Mouse (Mus musculus) right cerebral cortex, postnatal 10 days (tissue): ENCODE measurements around the gene Ovol1.

Experiments used
- DNase-seq, 2 experiments: peaks; one replicate each; pipeline ENCODE4 v3.0.0; 2021; ENCODE audit warnings: low spot score in 2 of 2

Ovol1 gene

GRCm38 (mm10) chr19:5568470-5569140 is 8.2 kb upstream of the Ovol1 start:
- DNase-seq: peak; percentile 82 to 88

- peak; percentile 90 to 91 for DNase-seq
Observed at GRCm38 (mm10) chr19:5567534-5568469, 7.4 kb upstream of the Ovol1 start, which contains the start of gene Ap5b1. Gene Ap5b1, plus strand, starts transcription at chr19:5568025.

GRCm38 (mm10) chr19:5567180-5567533 is 6.7 kb upstream of the Ovol1 start:
- DNase-seq: no peak

GRCm38 (mm10) chr19:5566316-5566715 is 5.9 kb upstream of the Ovol1 start:
- no peak for DNase-seq

GRCm38 (mm10) chr19:5562776-5563175 is 2.3 kb upstream of the Ovol1 start:
- DNase-seq: no peak

GRCm38 (mm10) chr19:5561886-5562285 is 1.4 kb upstream of the Ovol1 start:
- no peak for DNase-seq

DNA sequence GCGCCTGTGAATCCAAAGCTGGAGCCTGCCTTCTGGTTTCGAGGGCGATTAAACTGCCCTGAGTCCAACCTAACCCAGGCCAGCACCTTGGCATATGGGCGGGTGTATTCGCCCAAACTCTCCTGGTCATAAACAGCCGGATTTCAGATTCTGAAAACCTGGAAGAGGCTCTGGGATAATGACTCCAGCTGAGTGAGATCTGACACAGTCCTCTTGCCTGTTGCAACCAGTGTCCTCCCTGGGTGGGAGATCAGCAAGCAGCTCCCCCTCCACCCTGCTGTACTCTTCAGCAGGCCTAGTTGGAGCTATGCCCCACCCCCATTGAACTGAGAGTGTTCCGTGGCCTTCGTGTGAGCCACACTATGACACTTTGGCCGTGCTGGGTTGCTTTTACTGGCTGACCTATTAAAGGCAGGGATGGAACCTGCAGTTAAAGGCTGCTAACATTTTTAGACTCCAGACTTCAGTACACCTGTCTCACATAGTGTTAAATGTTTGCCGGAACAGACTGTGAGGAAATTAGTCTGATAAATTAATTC is 875 bp upstream of the Ovol1 start:
- DNase-seq: no peak

GRCm38 (mm10) chr19:5559631-5560456 is 602 bp downstream of the Ovol1 start:
- DNase-seq: no peak

- DNase-seq: no peak
Observed at GRCm38 (mm10) chr19:5559229-5559628, 1.2 kb downstream of the Ovol1 start.

- no peak for DNase-seq
Observed at GRCm38 (mm10) chr19:5558770-5559169, 1.7 kb downstream of the Ovol1 start.

GRCm38 (mm10) chr19:5558169-5558568 is 2.3 kb downstream of the Ovol1 start:
- DNase-seq: no peak

- no peak for DNase-seq
Observed at GRCm38 (mm10) chr19:5554212-5554611, 6.2 kb downstream of the Ovol1 start.

- DNase-seq: no peak
Observed at GRCm38 (mm10) chr19:5553802-5554201, 6.6 kb downstream of the Ovol1 start.

- no peak for DNase-seq
Observed at GRCm38 (mm10) chr19:5547471-5548056, 12.9 kb downstream of the Ovol1 start.

- DNase-seq: no peak
Observed at GRCm38 (mm10) chr19:5544031-5544430, 16.4 kb downstream of the Ovol1 start.

DNA sequence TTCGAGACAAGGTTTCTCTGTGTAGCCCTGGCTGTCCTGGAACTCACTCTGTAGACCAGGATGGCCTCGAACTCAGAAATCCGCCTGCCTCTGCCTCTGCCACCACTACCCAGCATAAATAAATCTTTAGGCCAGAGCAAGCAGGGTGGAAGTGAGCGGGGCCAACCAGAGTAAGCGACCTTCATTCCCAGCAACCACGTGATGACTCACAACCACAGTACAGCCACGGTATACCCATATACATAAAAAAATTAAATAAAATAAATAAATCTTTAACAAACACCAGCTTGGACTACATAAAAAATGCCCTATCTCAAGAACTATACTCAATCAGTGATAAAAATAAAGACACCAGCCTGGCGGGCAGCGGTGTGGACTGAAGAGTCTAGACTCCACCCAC is 17.1 kb downstream of the Ovol1 start:
- DNase-seq: no peak

GRCm38 (mm10) chr19:5538786-5539185 is 21.7 kb downstream of the Ovol1 start:
- no peak for DNase-seq

GRCm38 (mm10) chr19:5532520-5532919 is 27.9 kb downstream of the Ovol1 start:
- no peak for DNase-seq

DNA sequence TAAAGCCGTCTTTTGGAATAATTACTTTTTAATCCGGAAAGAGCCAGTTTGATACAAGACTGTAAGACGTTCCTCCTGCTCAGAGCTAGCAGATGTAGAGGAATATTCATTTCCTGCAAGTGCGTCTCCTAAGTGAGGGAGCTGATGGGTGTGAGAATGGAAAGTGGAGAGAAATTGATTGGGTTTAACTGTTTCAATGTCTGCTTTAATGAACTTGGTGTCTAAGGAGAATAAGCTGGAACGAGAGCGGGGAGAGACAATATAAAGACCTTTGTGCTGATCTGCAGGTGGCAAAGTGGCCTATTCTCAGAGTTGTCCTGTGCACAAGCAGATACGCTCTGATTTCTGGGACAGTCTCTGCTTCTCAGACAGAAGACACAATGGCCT is 30.3 kb downstream of the Ovol1 start:
- no peak for DNase-seq

DNA sequence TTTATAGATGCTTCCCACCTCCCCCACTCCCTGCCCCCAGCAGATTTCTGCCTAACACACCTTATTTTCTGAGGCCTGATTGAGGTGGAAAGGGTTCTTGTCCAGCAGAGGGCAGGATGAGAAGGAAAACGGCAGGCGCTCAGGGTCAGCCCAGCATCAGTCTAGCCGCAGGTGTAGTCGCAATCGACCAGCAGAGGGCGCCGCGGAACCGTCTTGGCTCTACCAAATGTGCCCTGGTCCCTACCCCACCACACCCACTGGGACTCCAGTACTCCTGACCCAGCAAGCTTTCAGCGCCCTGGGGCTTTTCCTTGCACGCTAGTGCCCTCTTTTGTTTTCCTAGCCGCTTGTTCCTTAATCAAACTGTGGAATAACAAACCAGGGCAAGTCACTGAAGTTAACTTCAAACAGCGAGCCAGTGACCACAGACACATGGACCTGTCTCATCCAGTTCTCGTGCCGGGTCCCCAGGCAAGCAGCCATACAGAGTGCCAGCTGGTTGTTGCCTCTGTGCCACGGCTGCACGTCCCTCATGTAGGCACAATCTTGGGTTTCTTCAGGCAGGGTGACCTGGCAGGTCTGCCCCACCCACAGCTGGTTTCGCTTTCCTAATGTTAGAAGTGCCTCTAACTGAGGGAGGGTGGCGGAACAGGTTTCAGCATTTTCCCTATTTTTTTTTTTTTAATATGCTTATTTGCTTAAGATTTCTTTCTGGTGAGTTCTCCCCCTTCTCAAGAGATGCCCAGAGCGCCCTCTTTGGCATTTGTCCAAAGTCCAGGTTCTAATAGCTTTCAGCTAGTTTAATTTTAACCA is 30.9 kb downstream of the Ovol1 start:
- peak; percentile 89 to 93 for DNase-seq

GRCm38 (mm10) chr19:5525204-5525603 is 35.2 kb downstream of the Ovol1 start:
- no peak for DNase-seq
